ENCODE assay signal across 8 mouse cellular contexts in genomic region chr3:84304339-84305009, GRCm38 (mm10). TPM values are rescaled to one million over a fixed set of nuclear protein-coding genes. Genes with fewer than 3 reads are reported as not detected.
DNase-seq lines count a peak whose midpoint lies in the region; ATAC-seq and TF ChIP-seq lines count a peak whose summit lies in the region.

No protein-coding gene starts in this region.

- H3K9ac ChIP-seq in ES-E14 (ENCODE audit: insufficient read depth, low read depth, low read length, poor library complexity, severe bottlenecking) = peak overlapping the region; percentile 4; the same call in 1 of the 2 replicates
- H3K9ac ChIP-seq in forebrain, embryonic 14.5 days (ENCODE audit: low read length) = peak overlapping the region; percentile 79
- H3K9ac ChIP-seq in hindbrain, embryonic 13.5 days = peak overlapping the region; percentile 73
- H3K9ac ChIP-seq in lung, embryonic 14.5 days = peak overlapping the region; percentile 11; the same call in 1 of the 2 replicates

- peak overlapping the region; percentile 32 to 54 for H3K4me3 ChIP-seq in ES-E14 (ENCODE audit: insufficient read depth in 1 of 2, low read depth in 1 of 2, low read length in 2 of 2, poor library complexity in 1 of 2, severe bottlenecking in 1 of 2)
- peak overlapping the region; percentile 47 for H3K4me3 ChIP-seq in forebrain, embryonic 14.5 days (ENCODE audit: low read depth, low read length)
- H3K4me3 ChIP-seq in hindbrain, embryonic 13.5 days = peak overlapping the region; percentile 47
- peak overlapping the region; percentile 35 for H3K4me3 ChIP-seq in lung, embryonic 14.5 days (ENCODE audit: low read depth, low read length)

- ATAC-seq in forebrain, embryonic 14.5 days = peak; percentile 75
- ATAC-seq in hindbrain, embryonic 13.5 days (ENCODE audit: low FRiP score) = peak; percentile 49
- ATAC-seq in lung, embryonic 14.5 days (ENCODE audit: insufficient read depth) = peak; percentile 62

- no peak overlapping the region for H3K27ac ChIP-seq in ES-E14 (ENCODE audit: insufficient read depth, low read depth, low read length, poor library complexity, severe bottlenecking)
- peak overlapping the region; percentile 95 for H3K27ac ChIP-seq in forebrain, embryonic 14.5 days (ENCODE audit: low read depth, low read length)
- peak overlapping the region; percentile 93 for H3K27ac ChIP-seq in hindbrain, embryonic 13.5 days
- H3K27ac ChIP-seq in lung, embryonic 14.5 days (ENCODE audit: low read depth) = no peak overlapping the region

- H3K36me3 ChIP-seq in ES-E14 (ENCODE audit: control insufficient read depth, insufficient read depth, low read length, poor library complexity, severe bottlenecking) = no peaks in the 10 kb centered on the region
- H3K36me3 ChIP-seq in forebrain, embryonic 14.5 days (ENCODE audit: control insufficient read depth, insufficient read depth, low read length) = 0 out of 2 replicates have a peak, but pooled peaks cover under 1% of the 10 kb centered on the region
- no peaks in the 10 kb centered on the region for H3K36me3 ChIP-seq in hindbrain, embryonic 13.5 days
- H3K36me3 ChIP-seq in lung, embryonic 14.5 days (ENCODE audit: insufficient read depth) = no peaks in the 10 kb centered on the region

- DNase-seq in ES-E14 (ENCODE audit: low read depth, low spot score) = no peak
- peak; percentile 36 for DNase-seq in cerebellum, adult 11 months
- DNase-seq in forebrain, embryonic 14.5 days (ENCODE audit: low spot score) = peak; percentile 87
- peak; percentile 48 to 51 for DNase-seq in layer of hippocampus, postnatal 25 days (ENCODE audit: extremely low spot score in 1 of 2, low spot score in 1 of 2)
- peak; percentile 79 for DNase-seq in lung, embryonic 14.5 days
- DNase-seq in retina, postnatal 1 day = peak; percentile 81
- DNase-seq in ovary, postnatal 10 days (ENCODE audit: low spot score) = no peak

- no peaks in the 10 kb centered on the region for H3K27me3 ChIP-seq in forebrain, embryonic 14.5 days (replicated peaks; ENCODE audit: control insufficient read depth, insufficient read depth, low read length)
- no peaks in the 10 kb centered on the region for H3K27me3 ChIP-seq in hindbrain, embryonic 13.5 days
- H3K27me3 ChIP-seq in lung, embryonic 14.5 days (ENCODE audit: insufficient read depth, low read length) = peaks cover 30% of the 10 kb centered on the region

- H3K4me2 ChIP-seq in forebrain, embryonic 14.5 days (ENCODE audit: low read length) = peak overlapping the region; percentile 88
- H3K4me2 ChIP-seq in hindbrain, embryonic 13.5 days = peak overlapping the region; percentile 74
- peak overlapping the region; percentile 74 for H3K4me2 ChIP-seq in lung, embryonic 14.5 days

- peak; percentile 59 for TF ChIP-seq CTCF in lung, embryonic 14.5 days (IDR thresholded peaks at IDR 0.05; ENCODE audit: low read depth)

- H3K4me1 ChIP-seq in ES-E14 (ENCODE audit: control insufficient read depth in 2 of 2, insufficient read depth in 2 of 2, low read length in 2 of 2, poor library complexity in 1 of 2) = peaks cover 3% of the 10 kb centered on the region in 2 experiments; a peak in 2 of 4 replicates
- H3K4me1 ChIP-seq in forebrain, embryonic 14.5 days (ENCODE audit: control insufficient read depth, insufficient read depth, low read length) = peaks cover 40% of the 10 kb centered on the region
- peaks cover 57% of the 10 kb centered on the region for H3K4me1 ChIP-seq in hindbrain, embryonic 13.5 days (replicated peaks)
- no peaks in the 10 kb centered on the region for H3K4me1 ChIP-seq in lung, embryonic 14.5 days (ENCODE audit: insufficient read depth)

- H3K9me3 ChIP-seq in ES-E14 (ENCODE audit: control insufficient read depth, insufficient read depth, low read depth, low read length) = no peaks in the 10 kb centered on the region
- no peaks in the 10 kb centered on the region for H3K9me3 ChIP-seq in forebrain, embryonic 14.5 days (replicated peaks; ENCODE audit: control insufficient read depth, low read length)
- no peaks in the 10 kb centered on the region for H3K9me3 ChIP-seq in hindbrain, embryonic 13.5 days
- no peaks in the 10 kb centered on the region for H3K9me3 ChIP-seq in lung, embryonic 14.5 days (ENCODE audit: low read depth, low read length)

- whole genome bisulfite sequencing in forebrain, embryonic 14.5 days = under 1% methylated on average over 32 of the region's 32 CpGs
- WGBS in hindbrain, embryonic 13.5 days = under 1% methylated on average over 32 of the region's 32 CpGs
- whole genome bisulfite sequencing in lung, embryonic 14.5 days = under 1% methylated on average over 32 of the region's 32 CpGs

- in situ Hi-C loops in ES-E14 (cut with MboI; ENCODE audit: low sequenced_read_pairs in 2 of 2, unreplicated experiment in 2 of 2) = loop anchor here (5.0 to 25.0 kb wide), 3 partner anchors 130 to 392 kb away; partner anchors contain the start of gene Gm6525 (in 2 of the 2)

TF ChIP-seq in ES-E14, 5 proteins besides CTCF, POLR2A, EP300 and RAD21:
- TF ChIP-seq MAFK (IDR thresholded peaks at IDR 0.05; ENCODE audit: insufficient read depth, low read depth, low read length) (no peak), HCFC1 (IDR thresholded peaks at IDR 0.05; ENCODE audit: borderline replicate concordance, insufficient read depth, low read length) (no peak), ZNF384 (IDR thresholded peaks at IDR 0.05; ENCODE audit: low read depth, low read length) (no peak), CHD2 (IDR thresholded peaks at IDR 0.05; ENCODE audit: low read depth, low read length) (no peak), ZC3H11A (IDR thresholded peaks at IDR 0.05; ENCODE audit: borderline replicate concordance, low read depth, low read length) (no peak)

RNA-seq across cellular contexts. Expression of gene Trim2, which starts 2.2 kb away (rescaled TPM):
- total RNA-seq in ES-E14 (2012; rRNA removed) = 27.3 and 50.2 TPM in 2 replicates
- polyA plus RNA-seq in forebrain, embryonic 14.5 days (2014; fragmentation: Nextera tagmentation; extraction: Ambion mirVana) = 117 and 162 TPM in 2 replicates
- 131 and 137 TPM in 2 replicates for polyA plus RNA-seq in hindbrain, embryonic 13.5 days (2015; fragmentation: Nextera tagmentation; extraction: Ambion mirVana)
- total RNA-seq in layer of hippocampus, postnatal 25 days (2021) = 100 to 1,000 TPM; 403 to 407 TPM
- polyA plus RNA-seq in lung, embryonic 14.5 days (2014; fragmentation: Nextera tagmentation; extraction: Ambion mirVana) = 25.9 and 27.0 TPM in 2 replicates

Comparison
In these comparisons a context has a peak if more than half of its experiments do, and no peak if none do; other contexts are left out.
1. DNase-seq: peak in cerebellum, adult 11 months (single experiment), forebrain, embryonic 14.5 days (single experiment), layer of hippocampus, postnatal 25 days (2 of 2), lung, embryonic 14.5 days (single experiment) and retina, postnatal 1 day (single experiment); none in ES-E14 (single experiment) and ovary, postnatal 10 days (single experiment).
2. H3K27ac ChIP-seq: peak in forebrain, embryonic 14.5 days (single experiment) and hindbrain, embryonic 13.5 days (single experiment); none in ES-E14 (single experiment) and lung, embryonic 14.5 days (single experiment).
3. H3K9ac ChIP-seq: peak in every context shown above with its lines; median percentile 79 in forebrain, embryonic 14.5 days; 73 in hindbrain, embryonic 13.5 days; 11 in lung, embryonic 14.5 days; 4 in ES-E14.
4. Peak in every context shown above with its lines, with median percentiles within 50 percentile points of each other: H3K4me3 ChIP-seq, ATAC-seq and H3K4me2 ChIP-seq.